Mouse (Mus musculus) liver, postnatal 0 days (tissue): ENCODE data around the gene Nsun7. TPM values are rescaled to one million over a fixed set of nuclear protein-coding genes. Genes with fewer than 3 reads are reported as not detected.
A peak's percentile ranks its signal among the peaks of the same experiment; 100 is the strongest.

Source experiments
- ATAC-seq: fragments of 200-750 bp; cut with Nextera tagmentation; 2 replicates; pipeline ENCODE4 v1.8.0; 2017; ENCODE audit warnings: mild to moderate bottlenecking, moderate library complexity
- DNase-seq: peaks from one replicate; pipeline ENCODE4 v3.0.0-alpha.2; 2016
- H3K27ac ChIP-seq: fragments of 300-500 bp; sonication (generic); 2 replicates; pipeline ENCODE4 v1.5.1; 2014; ENCODE audit warnings: antibody characterized with exemption, moderate library complexity, mild to moderate bottlenecking, low read depth
- H3K27me3 ChIP-seq: fragments of 300-500 bp; sonication (generic); 2 replicates; pipeline ENCODE4 v1.6.1; 2014; ENCODE audit warnings: low read length, control low read depth, mixed read lengths; ENCODE audit not compliant: insufficient read depth
- H3K36me3 ChIP-seq: fragments of 300-500 bp; sonication (generic); replicated peaks from 2 replicates; pipeline ENCODE4 v1.6.1; 2014; ENCODE audit warnings: mild to moderate bottlenecking, control low read depth, low read length, moderate library complexity, mixed read lengths; ENCODE audit not compliant: insufficient read depth
- H3K4me1 ChIP-seq: fragments of 300-500 bp; sonication (generic); 2 replicates; pipeline ENCODE4 v1.6.1; 2014; ENCODE audit warnings: antibody characterized with exemption, mild to moderate bottlenecking, control low read depth; ENCODE audit not compliant: insufficient read depth
- H3K4me2 ChIP-seq: fragments of 300-500 bp; sonication (generic); 2 replicates; pipeline ENCODE4 v1.6.1; 2014; ENCODE audit warnings: low read depth, mild to moderate bottlenecking, low read length, moderate library complexity, mixed read lengths
- H3K4me3 ChIP-seq: fragments of 300-500 bp; sonication (generic); 2 replicates; pipeline ENCODE4 v1.5.1; 2014; ENCODE audit warnings: low read depth, low read length
- H3K9ac ChIP-seq: fragments of 300-500 bp; sonication (generic); replicated peaks from 2 replicates; pipeline ENCODE4 v1.6.1; 2014; ENCODE audit warnings: mild to moderate bottlenecking, moderate library complexity
- H3K9me3 ChIP-seq: fragments of 300-500 bp; sonication (generic); 2 replicates; pipeline ENCODE4 v1.6.1; 2016; ENCODE audit warnings: mild to moderate bottlenecking, control low read depth, low read length, mixed read lengths
- CTCF ChIP-seq: sonication (generic); IDR thresholded peaks from 2 replicates; pipeline ENCODE4 v1.5.1; 2016; ENCODE audit warnings: antibody characterized with exemption, low read depth
- EP300 ChIP-seq: IDR thresholded peaks from 2 replicates; pipeline ENCODE4 v1.6.1; 2016; ENCODE audit warnings: antibody characterized with exemption, low read depth, mild to moderate bottlenecking
- WGBS: fragments of 180-500 bp; shearing (Covaris S2); extraction: QIAGEN DNeasy Blood & Tissue Kit; methylation state at CpG from one replicate; pipeline ENCODE4 v1.1.7; 2014; ENCODE audit not compliant: insufficient replicate concordance; 5-methylcytosine and 5-hydroxymethylcytosine counted together
- polyA plus RNA-seq: library from polyadenylated mRNA; unstranded; fragments of >200 nt; fragmentation: Nextera tagmentation; extraction: Ambion mirVana; gene quantifications from 2 replicates; pipeline ENCODE4 v1.2.1, GENCODE M21; 2015

The Nsun7 gene
- polyA plus RNA-seq = 0.06 and 0.07 TPM in 2 replicates

DNA sequence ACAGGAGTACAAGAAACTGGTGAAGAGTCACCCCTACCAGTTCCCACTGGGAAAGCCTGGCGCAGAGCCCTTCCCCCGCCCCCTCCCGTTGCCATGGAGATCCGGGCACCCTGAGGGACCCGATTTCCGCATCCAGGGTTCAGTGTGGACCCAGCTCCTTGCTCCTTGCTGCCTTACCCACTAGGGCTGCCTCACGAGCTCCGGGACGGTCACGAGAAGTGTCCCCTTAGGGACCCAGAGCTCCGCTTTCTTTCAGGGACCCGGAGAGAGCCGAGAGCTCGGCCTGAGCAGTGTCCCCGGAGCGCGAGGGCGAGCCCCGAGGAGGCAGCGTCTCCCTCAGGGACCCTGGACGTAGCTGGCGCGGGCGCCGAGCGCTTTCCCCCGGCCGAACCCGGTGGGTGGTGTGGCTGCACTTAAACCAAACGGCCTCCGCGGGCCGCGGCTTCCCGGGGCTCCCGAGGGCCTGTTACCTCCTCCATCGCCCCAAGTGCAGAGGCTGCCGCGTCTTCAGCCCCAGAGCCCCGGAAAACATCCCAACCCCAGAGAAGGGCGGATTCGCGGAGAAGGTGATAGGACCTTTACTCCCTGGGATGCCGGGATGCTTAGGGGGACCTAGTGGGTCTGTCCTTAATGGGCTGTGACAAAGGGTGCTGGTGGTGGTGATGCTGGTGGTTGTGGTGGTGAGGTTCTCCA is at the start of gene Nsun7:
Gene Nsun7, plus strand, starts transcription at position 142 of the 693 bp plus-strand sequence.
- Histone ChIP-seq H3K4me1 (peaks cover 3% of the 10 kb centered on the region; the same call in 1 of the 2 replicates), H3K4me3 (peak within 1 kb of the TSS; percentile 49), H3K9me3 (no peaks in the 10 kb centered on the region), H3K27ac (no peak within 1 kb of the TSS), H3K4me2 (peak within 1 kb of the TSS; percentile 74), H3K36me3 (no peaks in the 10 kb centered on the region), H3K9ac (0 out of 2 replicates have a peak within 1 kb of the TSS, but pooled peaks have one; percentile 30), H3K27me3 (0 out of 2 replicates have a peak, but pooled peaks cover 10% of the 10 kb centered on the region)
- ATAC-seq = no peak
- DNase-seq = peak; percentile 68
- WGBS = 2% methylated on average over 44 of the region's 44 CpGs
- no peak for TF ChIP-seq CTCF
- TF ChIP-seq EP300 = no peak

DNA sequence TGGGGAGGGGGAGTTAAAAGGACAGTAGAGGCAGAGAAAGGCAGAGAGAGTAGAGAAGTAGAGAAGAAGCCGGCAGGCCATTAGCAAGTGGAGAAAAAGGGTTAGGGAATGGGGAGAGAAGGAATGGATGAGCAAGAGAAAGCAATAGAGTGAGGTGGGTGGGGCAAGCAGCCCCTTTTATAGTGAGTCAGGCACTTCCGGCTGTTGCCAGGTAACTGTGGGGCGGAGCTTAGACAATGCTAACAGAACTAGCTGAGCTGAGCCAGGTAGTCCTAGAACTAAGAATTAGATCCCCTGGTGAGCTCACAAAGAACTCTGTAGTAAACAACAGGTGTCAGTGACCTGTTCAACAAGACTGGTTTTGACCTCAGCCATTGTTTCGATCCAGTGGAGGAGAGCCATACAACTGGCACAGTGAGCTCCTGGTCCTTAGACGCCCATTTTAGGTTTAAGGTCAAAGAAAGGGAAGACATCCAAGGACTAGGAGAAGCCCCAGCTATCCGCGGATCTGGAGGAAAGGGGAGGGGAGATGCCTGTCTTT is 45.2 kb upstream of the Nsun7 start:
- H3K4me2 ChIP-seq = no peak overlapping the region
- ATAC-seq (peak; percentile 53), DNase-seq (no peak)
- no peaks in the 10 kb centered on the region for H3K36me3 ChIP-seq
- H3K4me3 ChIP-seq = no peak overlapping the region
- H3K27ac ChIP-seq = no peak overlapping the region
- TF ChIP-seq CTCF = no peak
- no peak for TF ChIP-seq EP300
- H3K9ac ChIP-seq = no peak overlapping the region
- peaks cover 4% of the 10 kb centered on the region for H3K4me1 ChIP-seq
- H3K27me3 ChIP-seq = no peaks in the 10 kb centered on the region
- no peaks in the 10 kb centered on the region for H3K9me3 ChIP-seq
- 56% methylated on average over 7 of the region's 7 CpGs for WGBS

GRCm38 (mm10) chr5:66215569-66216277 is 44.0 kb upstream of the Nsun7 start:
- 0 out of 2 replicates have a peak overlapping the region, but pooled peaks have one; percentile 6 for H3K4me2 ChIP-seq
- DNase-seq (peak; percentile 59), ATAC-seq (peak; percentile 87)

DNA sequence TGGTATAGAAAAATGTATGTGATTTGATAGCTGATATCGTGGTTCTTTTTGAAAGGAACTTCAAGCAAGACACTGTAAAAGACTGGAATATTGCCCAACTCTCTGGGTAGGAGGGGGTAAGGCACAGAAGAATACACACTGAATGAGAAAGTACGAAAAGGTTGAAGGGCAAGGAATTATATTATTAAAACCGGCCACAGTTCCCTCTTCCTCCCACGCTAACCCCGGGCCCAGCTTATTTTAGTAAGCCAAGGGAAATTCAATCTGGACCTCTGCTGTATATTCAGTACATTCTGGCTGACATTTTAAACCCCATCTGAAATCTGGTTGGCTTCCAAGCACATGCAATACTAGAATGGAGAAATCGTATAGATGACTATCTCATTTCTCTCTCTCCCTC is 40.0 kb upstream of the Nsun7 start:
- Histone ChIP-seq H3K27ac (no peak overlapping the region), H3K4me2 (no peak overlapping the region), H3K9me3 (no peaks in the 10 kb centered on the region), H3K9ac (no peak overlapping the region), H3K27me3 (no peaks in the 10 kb centered on the region), H3K36me3 (no peaks in the 10 kb centered on the region), H3K4me1 (peaks cover 4% of the 10 kb centered on the region), H3K4me3 (no peak overlapping the region)
- 60% methylated on average over 6 of the region's 6 CpGs for WGBS
- TF ChIP-seq CTCF = no peak
- TF ChIP-seq EP300 = no peak
- ATAC-seq (no peak), DNase-seq (no peak)

More at GRCm38 (mm10) chr5:66215569-66216277, 44.0 kb upstream of the Nsun7 start:
- H3K9ac ChIP-seq = no peak overlapping the region
- no peaks in the 10 kb centered on the region for H3K27me3 ChIP-seq
- WGBS = 48% methylated on average over 10 of the region's 10 CpGs
- H3K4me1 ChIP-seq = peaks cover 4% of the 10 kb centered on the region
- no peaks in the 10 kb centered on the region for H3K9me3 ChIP-seq
- H3K27ac ChIP-seq = peak overlapping the region; percentile 48
- no peaks in the 10 kb centered on the region for H3K36me3 ChIP-seq
- H3K4me3 ChIP-seq = no peak overlapping the region
- TF ChIP-seq EP300 (peak; percentile 63), CTCF (no peak)

DNA sequence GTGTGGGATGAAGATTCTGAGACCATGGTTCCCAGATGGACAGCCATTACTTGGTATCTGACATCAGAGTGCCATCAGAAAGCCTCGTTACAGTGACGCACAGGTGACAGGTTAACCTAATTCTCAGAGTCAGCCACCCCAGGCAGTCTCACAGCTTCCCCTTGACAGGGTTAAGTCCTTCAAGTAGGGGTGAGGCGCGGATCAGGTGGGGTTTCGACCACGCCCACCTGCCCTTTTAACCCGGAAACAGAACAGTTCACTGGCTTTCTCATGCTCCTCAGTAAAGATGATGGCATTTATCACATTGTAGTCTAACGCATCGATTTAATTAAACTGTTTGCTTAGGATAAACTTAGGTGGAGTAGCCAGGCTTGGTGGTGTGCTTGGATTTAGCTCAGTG is 39.1 kb upstream of the Nsun7 start:
- H3K9ac ChIP-seq = no peak overlapping the region
- peaks cover 4% of the 10 kb centered on the region for H3K4me1 ChIP-seq
- no peak overlapping the region for H3K27ac ChIP-seq
- WGBS = 76% methylated on average over 9 of the region's 9 CpGs
- DNase-seq (no peak), ATAC-seq (no peak)
- no peaks in the 10 kb centered on the region for H3K9me3 ChIP-seq
- TF ChIP-seq CTCF (no peak), EP300 (no peak)
- no peaks in the 10 kb centered on the region for H3K36me3 ChIP-seq
- H3K4me2 ChIP-seq = no peak overlapping the region
- H3K27me3 ChIP-seq = no peaks in the 10 kb centered on the region
- H3K4me3 ChIP-seq = no peak overlapping the region

- ATAC-seq (no peak), DNase-seq (no peak)
- Histone ChIP-seq H3K4me3 (no peak overlapping the region), H3K27me3 (no peaks in the 10 kb centered on the region), H3K4me2 (no peak overlapping the region), H3K4me1 (no peaks in the 10 kb centered on the region), H3K27ac (no peak overlapping the region), H3K9ac (no peak overlapping the region), H3K9me3 (no peaks in the 10 kb centered on the region), H3K36me3 (no peaks in the 10 kb centered on the region)
- 85% methylated on average over 15 of the region's 15 CpGs for WGBS
- no peak for TF ChIP-seq CTCF
- TF ChIP-seq EP300 = no peak
These were observed 36.8 kb upstream of the Nsun7 start for GRCm38 (mm10) chr5:66222916-66223315.
